Mouse (Mus musculus) natural killer cell, adult 2 months (primary cell): ENCODE measurements around the gene Chrna3.

Experiments used
- DNase-seq, 2 experiments: peaks; one replicate each; pipeline ENCODE4 v3.0.0; 2022; ENCODE audit warnings: low spot score in 2 of 2

Gene Chrna3

DNA sequence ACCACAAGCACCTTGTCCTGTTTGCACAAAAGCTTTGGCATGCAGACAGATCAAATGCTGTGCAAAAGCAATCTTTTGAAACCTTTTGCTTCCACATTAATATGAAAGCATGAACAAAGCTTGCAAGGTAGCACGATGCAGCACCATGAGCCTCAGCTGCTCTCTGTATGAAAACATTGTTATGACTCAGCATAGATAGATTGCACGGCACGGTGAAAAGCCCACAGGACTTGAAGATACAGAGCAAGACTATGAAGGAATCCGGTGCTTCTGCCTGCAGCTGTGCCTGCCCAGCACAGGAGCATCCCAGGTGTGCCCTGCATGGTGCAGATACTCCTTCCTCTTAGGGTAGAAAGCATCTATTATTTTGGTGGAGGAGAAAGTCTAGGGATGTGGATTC, 22.8 kb downstream of the Chrna3 start:
- DNase-seq: no peak

- no peak for DNase-seq
These were observed 30.7 kb downstream of the Chrna3 start for GRCm38 (mm10) chr9:54995645-54996044.

DNA sequence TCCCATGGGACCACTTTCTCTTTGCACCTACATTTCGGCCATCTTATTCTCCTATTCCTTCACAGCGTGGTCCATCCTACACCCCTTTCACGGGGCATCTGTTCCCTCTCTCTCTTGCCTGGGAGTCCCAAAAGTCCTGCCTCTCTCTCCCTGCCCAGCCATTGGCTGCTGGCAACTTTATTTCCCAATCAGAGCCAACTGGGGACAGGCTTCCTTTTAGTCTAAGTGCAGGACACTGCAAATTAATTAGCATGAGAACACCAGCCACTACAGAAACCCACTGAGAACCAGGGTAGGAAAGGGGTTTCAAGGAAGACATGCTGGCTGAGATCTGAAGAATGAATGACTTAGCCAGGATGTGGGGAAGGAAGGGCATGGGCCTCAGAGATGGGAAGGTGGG, 32.0 kb downstream of the Chrna3 start:
- DNase-seq: no peak

GRCm38 (mm10) chr9:54990362-54990761, 36.0 kb downstream of the Chrna3 start:
- DNase-seq: no peak

- DNase-seq: no peak
These were observed 44.0 kb downstream of the Chrna3 start for GRCm38 (mm10) chr9:54982401-54982800.

- DNase-seq: peak in 1 of 2 experiments; percentile 12
These were observed 44.8 kb downstream of the Chrna3 start for GRCm38 (mm10) chr9:54981291-54982191.

DNA sequence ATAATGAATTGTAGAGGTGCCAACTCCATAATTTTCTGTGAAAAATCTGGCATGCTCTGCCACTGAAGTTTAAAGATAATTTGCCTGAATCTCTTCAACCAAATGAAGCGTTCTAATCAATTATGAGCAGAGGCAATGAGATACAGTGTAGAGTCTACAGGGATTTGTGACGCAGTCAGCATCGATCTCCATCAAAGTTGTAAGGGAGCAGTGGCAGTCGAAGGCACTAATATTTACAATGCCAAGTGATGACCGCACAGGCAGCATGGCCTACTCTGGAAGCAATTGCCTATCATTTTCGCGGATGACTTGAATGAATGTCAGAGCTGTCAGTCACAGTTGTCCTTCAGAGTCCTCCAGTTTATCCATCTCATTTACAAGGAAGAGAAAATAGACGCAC, 45.7 kb downstream of the Chrna3 start, which contains the start of gene Chrna5:
Chrna5 (plus strand) TSS at position 207 of the 400 bp plus-strand sequence.
- DNase-seq: no peak

GRCm38 (mm10) chr9:54969972-54970637, 56.3 kb downstream of the Chrna3 start:
- DNase-seq: no peak

DNA sequence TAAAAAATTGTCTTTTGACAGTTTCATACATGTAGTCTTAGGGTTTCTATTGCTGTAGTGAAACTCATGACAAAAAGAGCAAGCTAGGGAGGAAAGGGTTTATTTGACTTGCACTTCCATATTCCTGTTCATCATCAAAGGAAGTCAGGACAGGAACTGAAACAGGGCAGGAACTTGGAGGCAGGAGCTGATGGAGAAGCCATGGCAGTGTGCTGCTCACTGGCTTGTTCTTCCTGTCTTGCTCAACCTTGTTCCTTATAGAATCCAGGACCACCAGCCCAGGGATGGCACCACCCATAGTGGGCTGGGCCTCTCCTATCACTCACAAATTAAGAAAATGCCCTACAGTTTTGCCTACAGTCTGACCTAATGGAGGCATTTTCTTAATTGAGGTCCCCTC, 62.7 kb downstream of the Chrna3 start:
- DNase-seq: no peak

DNA sequence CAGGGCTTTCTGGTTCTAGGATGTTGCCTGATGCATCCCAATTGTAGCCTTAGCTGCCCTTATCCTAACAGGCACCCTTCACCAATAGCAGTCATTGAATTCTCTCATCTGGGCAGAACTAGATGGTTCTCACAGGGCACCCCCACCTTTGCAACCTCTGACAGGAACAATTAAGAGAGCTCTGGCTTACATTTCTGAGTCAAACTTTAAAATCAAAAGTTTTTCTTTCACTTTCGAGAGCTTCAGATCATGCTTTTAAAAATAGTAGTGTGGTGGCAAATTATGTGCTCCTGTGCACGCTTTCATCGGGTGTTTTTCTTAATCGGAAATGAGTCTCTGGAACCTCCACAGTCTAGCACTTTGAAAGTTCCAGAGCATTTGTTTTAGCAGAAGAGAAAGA, 65.3 kb downstream of the Chrna3 start:
- DNase-seq: no peak
